Mouse (Mus musculus) heart, adult 8-10 months (tissue): Measurements from ENCODE around the gene Gse1. TPM values are rescaled to one million over a fixed set of nuclear protein-coding genes. Genes with fewer than 3 reads are reported as not detected.

ENCODE experiments used
- DNase-seq: peaks from one replicate; pipeline ENCODE4 v3.0.0; 2022; ENCODE audit warnings: low spot score
- total RNA-seq, 4 experiments: library from RNA; stranded (reverse); gene quantifications; 2 replicates each; pipeline ENCODE4 v1.2.4; 2022

Gse1 gene
- total RNA-seq, 4 experiments from 2014 or later, result 18.9 to 29.1 (median 23.3) TPM

GRCm38 (mm10) chr8:120479691-120480090 is 251.4 kb downstream of the Gse1 start:
- DNase-seq, result no peak

GRCm38 (mm10) chr8:120482015-120482689 is 253.9 kb downstream of the Gse1 start:
- no peak for DNase-seq

- DNase-seq, result no peak
Measured at GRCm38 (mm10) chr8:120484460-120484859, 256.2 kb downstream of the Gse1 start.

- DNase-seq, result no peak
Measured at GRCm38 (mm10) chr8:120485116-120485515, 256.9 kb downstream of the Gse1 start.

- DNase-seq, result no peak
Measured at GRCm38 (mm10) chr8:120485551-120486476, 257.6 kb downstream of the Gse1 start.

- DNase-seq, result peak; percentile 83
Measured at GRCm38 (mm10) chr8:120486477-120487376, 258.5 kb downstream of the Gse1 start.

DNA sequence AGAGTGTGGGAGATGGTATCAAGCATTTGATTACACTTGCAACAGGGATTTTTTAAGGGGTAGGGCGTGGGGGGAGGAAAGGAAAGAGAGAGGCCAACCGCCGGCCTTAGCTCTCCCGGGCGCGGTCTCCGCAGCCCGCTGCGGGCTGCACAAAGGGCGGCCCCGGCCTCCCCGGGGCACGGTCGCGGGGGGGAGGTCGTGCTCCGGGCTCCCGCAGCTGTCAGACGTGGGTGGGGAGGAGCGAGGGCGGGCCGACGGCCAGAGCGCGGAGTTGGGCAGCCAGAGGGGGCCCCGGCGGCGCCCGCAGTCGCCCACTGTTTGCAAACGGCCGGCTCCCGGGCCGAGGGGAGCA is 259.1 kb downstream of the Gse1 start:
- no peak for DNase-seq

GRCm38 (mm10) chr8:120487729-120488510 is 259.7 kb downstream of the Gse1 start:
- peak; percentile 60 for DNase-seq

DNA sequence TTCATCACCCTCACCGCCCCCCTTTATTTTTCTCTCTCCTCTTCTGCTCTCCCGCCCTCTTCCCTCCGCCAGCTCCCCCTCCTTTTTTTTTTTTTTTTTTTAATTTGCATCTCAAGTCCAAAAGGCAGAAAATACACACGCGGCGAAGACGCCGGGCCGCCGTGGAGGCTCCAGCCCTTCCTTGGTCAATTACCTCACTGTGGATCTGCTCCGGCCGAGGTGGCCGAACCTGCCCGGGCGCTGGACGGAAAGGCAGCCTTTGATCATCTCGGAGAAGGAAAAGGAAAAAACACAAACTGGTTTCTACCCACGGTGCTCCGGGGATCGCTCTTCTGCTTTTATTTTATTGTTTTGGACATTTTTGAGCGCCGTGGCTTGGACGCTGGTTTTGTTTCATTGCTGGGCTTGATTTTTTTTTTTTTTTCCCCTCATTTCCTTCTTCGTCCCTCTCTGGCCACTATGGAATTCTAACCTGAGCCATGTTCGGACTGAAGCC is 260.4 kb downstream of the Gse1 start:
- DNase-seq, result no peak

DNA sequence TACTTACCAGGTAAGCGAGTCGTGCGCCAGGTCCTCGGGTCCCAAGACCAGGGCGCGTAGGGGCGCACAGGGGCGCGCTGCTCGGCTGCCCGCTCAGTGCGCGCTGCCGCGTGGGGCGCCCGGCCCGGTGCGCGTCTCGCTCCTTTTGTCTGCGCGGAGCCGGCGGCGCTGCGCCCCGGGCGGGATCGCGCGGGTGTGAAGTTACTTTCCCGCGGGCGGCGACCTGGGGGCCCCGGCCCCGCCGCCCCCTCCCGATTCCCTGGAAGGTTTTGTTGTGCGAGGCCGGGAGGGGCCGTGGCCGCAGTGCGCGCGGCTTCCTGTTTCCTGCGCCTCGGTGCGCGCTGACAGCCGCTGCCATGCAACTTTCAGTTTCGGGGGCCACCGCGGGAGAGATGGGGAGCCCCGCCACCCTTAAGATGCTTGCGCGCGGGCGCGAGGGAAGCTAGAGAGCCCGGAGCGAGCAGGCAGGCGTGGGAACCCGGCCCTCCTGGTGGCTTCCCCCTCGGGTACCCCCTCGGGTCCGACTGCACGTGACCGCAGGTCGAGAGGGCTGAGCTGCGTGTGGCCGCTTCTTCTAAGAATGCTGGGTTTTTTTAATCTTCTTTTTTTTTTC is 261.0 kb downstream of the Gse1 start:
- peak; percentile 77 for DNase-seq

- DNase-seq, result no peak
Measured at GRCm38 (mm10) chr8:120489771-120490281, 261.6 kb downstream of the Gse1 start.

GRCm38 (mm10) chr8:120490354-120491141 is 262.3 kb downstream of the Gse1 start:
- no peak for DNase-seq

GRCm38 (mm10) chr8:120491166-120491793 is 263.0 kb downstream of the Gse1 start:
- DNase-seq, result no peak

- DNase-seq, result no peak
Measured at GRCm38 (mm10) chr8:120492193-120492880, 264.1 kb downstream of the Gse1 start.

DNA sequence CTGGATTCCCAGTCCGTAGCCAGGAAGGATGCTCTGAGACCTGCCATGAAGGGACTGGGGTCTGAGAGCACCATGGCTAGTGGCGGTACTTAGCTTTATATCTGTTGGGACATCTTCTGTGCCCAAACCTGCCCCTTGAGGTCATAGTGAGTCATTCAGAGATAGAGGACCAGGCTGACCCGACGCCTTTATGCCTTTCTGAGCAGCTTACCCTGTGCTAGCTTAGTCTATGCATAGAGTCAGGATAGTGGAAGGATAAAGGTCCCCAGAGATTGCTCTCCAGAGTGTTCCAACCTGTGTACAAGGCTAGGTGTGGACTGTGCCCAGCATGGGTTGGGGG is 264.6 kb downstream of the Gse1 start:
- DNase-seq, result no peak

DNA sequence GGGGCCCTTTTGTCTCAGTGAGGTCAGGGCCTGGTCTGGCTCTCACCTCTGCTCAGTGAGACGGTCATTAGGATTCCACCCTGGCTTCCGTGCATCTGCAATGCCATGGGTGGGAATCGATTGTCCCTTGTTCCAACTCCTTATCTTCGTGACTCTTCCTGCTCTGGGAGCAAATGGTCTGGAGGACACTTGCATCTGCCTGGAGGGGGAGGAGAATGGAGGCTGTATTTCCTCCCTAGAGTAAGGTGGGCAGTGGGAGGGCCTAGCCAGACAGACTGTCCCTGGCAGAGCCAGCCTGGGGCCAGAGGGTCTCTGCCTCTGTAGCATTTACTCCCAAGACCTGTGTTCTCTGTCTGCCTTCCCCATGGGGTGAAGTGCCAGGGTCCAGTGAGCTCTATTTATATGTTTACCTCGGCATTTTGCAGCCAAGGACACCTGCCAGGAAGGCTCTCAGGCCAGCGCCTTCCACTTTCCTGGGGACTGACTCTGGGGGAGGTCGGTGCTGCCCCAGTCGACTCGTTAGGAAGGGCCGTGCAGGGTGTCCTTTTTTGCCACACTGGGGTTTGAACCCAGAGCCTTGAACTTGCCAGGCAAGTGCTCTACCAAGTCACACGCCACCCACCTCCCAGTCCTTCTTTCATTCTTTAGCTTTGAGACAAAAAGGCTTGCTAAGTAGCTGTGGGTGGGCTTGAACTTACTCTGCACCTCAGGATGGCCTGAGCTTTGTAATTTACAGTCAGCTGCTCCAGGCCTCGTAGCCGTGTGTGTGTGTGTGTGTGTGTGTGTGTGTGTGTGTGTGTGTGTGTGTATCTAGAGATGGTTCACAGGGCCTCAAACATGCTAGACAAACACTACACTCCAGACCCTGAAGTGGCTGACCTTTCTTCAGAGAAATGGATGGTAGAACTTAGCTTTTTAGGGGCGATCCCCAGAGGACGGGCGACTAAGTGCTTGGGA is 265.5 kb downstream of the Gse1 start:
- no peak for DNase-seq

DNA sequence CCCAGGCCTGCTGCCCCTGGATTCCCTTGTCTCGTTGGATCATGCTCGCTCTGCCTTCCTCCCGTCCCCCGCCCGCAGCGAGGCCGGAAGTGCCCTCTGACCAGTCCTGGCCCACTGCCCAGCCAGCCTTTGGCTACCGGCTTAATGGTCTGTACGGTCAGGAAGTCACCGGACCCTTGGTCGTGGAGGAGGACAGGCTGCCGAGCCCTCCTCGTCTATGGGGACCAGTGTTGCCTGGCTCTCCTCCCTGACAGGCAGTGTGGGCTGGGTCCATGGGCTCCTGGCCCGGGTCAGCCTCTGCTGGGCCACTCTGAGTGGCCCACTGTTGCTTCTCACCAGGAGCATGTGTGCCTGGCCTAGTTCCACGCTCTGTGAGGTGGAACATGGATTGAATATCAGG is 266.6 kb downstream of the Gse1 start:
- peak; percentile 82 for DNase-seq
